Mouse (Mus musculus) forebrain, embryonic 11.5 days (tissue): ENCODE measurements around the gene Olfr1185-ps1. TPM values are rescaled to one million over a fixed set of nuclear protein-coding genes. Genes with fewer than 3 reads are reported as not detected.
"Not testable (repeated sequence)": the region's sequence is repeated elsewhere in the genome, so short reads cannot be mapped to it uniquely, and the experiment has no call there.

Experiments used
- ATAC-seq: fragments of 200-750 bp; cut with Nextera tagmentation; replicated peaks from 2 replicates; pipeline ENCODE4 v1.8.0; 2017; ENCODE audit warnings: moderate TSS enrichment; ENCODE audit not compliant: low FRiP score
- DNase-seq: peaks from one replicate; pipeline ENCODE4 v3.0.0-alpha.2; 2017; ENCODE audit warnings: low spot score
- H3K27ac ChIP-seq: fragments of 300-500 bp; sonication (generic); 2 replicates; pipeline ENCODE4 v1.5.1; 2014; ENCODE audit warnings: low read depth, low read length
- H3K27me3 ChIP-seq: fragments of 300-500 bp; sonication (generic); 2 replicates; pipeline ENCODE4 v1.6.1; 2014; ENCODE audit warnings: mild to moderate bottlenecking, low read length, mixed read lengths; ENCODE audit not compliant: control insufficient read depth, insufficient read depth
- H3K36me3 ChIP-seq: fragments of 300-500 bp; sonication (generic); 2 replicates; pipeline ENCODE4 v1.6.1; 2014; ENCODE audit warnings: mild to moderate bottlenecking, low read length, moderate library complexity, mixed read lengths; ENCODE audit not compliant: control insufficient read depth, insufficient read depth
- H3K4me1 ChIP-seq: fragments of 300-500 bp; sonication (generic); replicated peaks from 2 replicates; pipeline ENCODE4 v1.6.1; 2014; ENCODE audit warnings: low read length, mixed read lengths; ENCODE audit not compliant: control insufficient read depth, insufficient read depth
- H3K4me2 ChIP-seq: fragments of 300-500 bp; sonication (generic); 2 replicates; pipeline ENCODE4 v1.6.1; 2014; ENCODE audit warnings: low read depth, mild to moderate bottlenecking, low read length, moderate library complexity, mixed read lengths; ENCODE audit not compliant: severe bottlenecking
- H3K4me3 ChIP-seq: fragments of 300-500 bp; sonication (generic); 2 replicates; pipeline ENCODE4 v1.5.1; 2014; ENCODE audit warnings: low read depth, low read length
- H3K9ac ChIP-seq: fragments of 300-500 bp; sonication (generic); 2 replicates; pipeline ENCODE4 v1.6.1; 2014; ENCODE audit warnings: low read length
- H3K9me3 ChIP-seq: fragments of 300-500 bp; sonication (generic); 2 replicates; pipeline ENCODE4 v1.6.1; 2016; ENCODE audit warnings: low read length, mixed read lengths; ENCODE audit not compliant: control insufficient read depth
- WGBS: fragments of 180-500 bp; shearing (Covaris S2); extraction: QIAGEN DNeasy Blood & Tissue Kit; methylation state at CpG from one replicate; pipeline ENCODE4 v1.1.7; 2014; 5-methylcytosine and 5-hydroxymethylcytosine counted together
- polyA plus RNA-seq: library from polyadenylated mRNA; unstranded; fragments of >200 nt; fragmentation: Nextera tagmentation; extraction: Ambion mirVana; gene quantifications from 2 replicates; pipeline ENCODE4 v1.2.1, GENCODE M21; 2014

The Olfr1185-ps1 gene
- not detected in 2 replicates for polyA plus RNA-seq

DNA sequence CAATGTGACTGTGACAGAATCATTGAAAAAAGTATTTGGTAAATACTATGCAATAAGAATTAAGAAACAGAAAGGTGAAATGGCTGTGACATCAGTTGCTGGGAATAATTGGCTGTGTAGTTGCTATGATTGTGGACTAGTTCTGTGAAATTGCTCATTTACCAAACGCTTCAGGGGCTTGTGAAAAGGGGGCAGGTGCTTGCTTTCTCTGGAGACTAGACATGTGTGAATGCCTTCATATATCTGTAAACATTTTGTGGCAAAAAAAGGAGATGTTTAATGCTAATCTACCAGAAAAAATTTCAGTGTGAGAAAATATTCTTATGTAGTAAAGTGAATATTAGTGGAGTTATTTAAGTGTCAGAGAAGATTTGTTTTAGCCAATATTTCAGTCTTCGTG lies at the start of gene Olfr1185-ps1:
Olfr1185-ps1 (plus strand) TSS at position 301 of the 400 bp plus-strand sequence.
- Histone ChIP-seq H3K27ac (no peak within 1 kb of the TSS), H3K4me1 (no peaks in the 10 kb centered on the region), H3K9me3 (no peaks in the 10 kb centered on the region), H3K4me2 (no peak within 1 kb of the TSS), H3K27me3 (no peaks in the 10 kb centered on the region), H3K4me3 (no peak within 1 kb of the TSS), H3K9ac (no peak within 1 kb of the TSS), H3K36me3 (no peaks in the 10 kb centered on the region)
- 83% methylated on average over 2 of the region's 2 CpGs for WGBS
- ATAC-seq (no peak), DNase-seq (no peak)

DNA sequence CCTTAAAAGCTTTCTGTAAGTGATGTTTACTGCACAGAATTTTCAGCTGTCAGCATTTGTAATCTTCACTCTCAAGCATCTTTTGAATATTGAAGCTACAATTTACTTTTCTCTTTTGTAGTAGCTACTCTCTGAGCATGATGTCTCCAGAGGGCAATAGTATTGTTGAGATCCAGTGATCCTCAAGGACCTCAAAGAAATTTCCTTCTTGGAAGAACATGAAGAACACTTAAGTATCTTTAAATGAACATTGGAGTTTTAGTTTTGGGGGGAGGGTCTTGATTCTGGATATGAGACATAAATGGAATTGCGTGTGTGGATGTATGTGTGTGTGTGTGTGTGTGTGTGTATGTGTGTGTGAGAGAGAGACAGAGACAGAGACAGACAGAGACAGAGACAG lies 44.1 kb upstream of the Olfr1185-ps1 start, which contains the start of gene Gm13757:
Gm13757 (minus strand) TSS at position 101 of the 400 bp plus-strand sequence.
- WGBS: 93% methylated on average over 1 of the region's 1 CpGs
- no peaks in the 10 kb centered on the region for H3K9me3 ChIP-seq
- DNase-seq: no peak

DNA sequence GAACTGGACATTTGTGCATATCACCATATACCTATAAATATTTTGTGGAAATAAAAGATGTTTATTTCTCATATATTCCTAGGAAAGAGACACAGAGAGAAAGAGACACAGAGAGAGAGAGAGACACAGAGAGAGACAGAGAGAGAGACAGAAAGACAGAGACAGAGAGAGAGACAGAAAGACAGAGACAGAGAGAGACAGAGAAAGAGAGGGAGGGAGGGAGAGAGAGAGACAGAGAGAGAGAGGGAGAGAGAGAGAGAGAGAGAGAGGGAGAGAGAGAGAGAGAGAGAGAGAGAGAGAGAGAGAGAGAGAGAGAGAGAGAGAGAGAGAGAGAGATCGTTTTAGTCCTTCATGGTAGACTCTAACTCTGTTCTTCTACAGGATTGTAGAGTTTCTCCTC lies 38.6 kb upstream of the Olfr1185-ps1 start, which contains the start of gene Olfr1183:
Olfr1183 (plus strand) TSS at position 301 of the 400 bp plus-strand sequence.
- not testable (repeated sequence) for H3K4me3 ChIP-seq, H3K27me3 ChIP-seq, H3K9ac ChIP-seq, H3K27ac ChIP-seq, ATAC-seq, H3K9me3 ChIP-seq, H3K36me3 ChIP-seq, H3K4me1 ChIP-seq, DNase-seq, H3K4me2 ChIP-seq
- WGBS: 79% methylated on average over 1 of the region's 1 CpGs

More for the DNA sequence above, 44.1 kb upstream of the Olfr1185-ps1 start, which contains the start of gene Gm13757:
- no peak within 1 kb of the TSS for H3K9ac ChIP-seq
- no peak within 1 kb of the TSS for H3K4me2 ChIP-seq
- no peak within 1 kb of the TSS for H3K27ac ChIP-seq
- H3K27me3 ChIP-seq: no peaks in the 10 kb centered on the region
- no peaks in the 10 kb centered on the region for H3K36me3 ChIP-seq
- H3K4me3 ChIP-seq: no peak within 1 kb of the TSS
- H3K4me1 ChIP-seq: no peaks in the 10 kb centered on the region
- no peak for ATAC-seq

DNA sequence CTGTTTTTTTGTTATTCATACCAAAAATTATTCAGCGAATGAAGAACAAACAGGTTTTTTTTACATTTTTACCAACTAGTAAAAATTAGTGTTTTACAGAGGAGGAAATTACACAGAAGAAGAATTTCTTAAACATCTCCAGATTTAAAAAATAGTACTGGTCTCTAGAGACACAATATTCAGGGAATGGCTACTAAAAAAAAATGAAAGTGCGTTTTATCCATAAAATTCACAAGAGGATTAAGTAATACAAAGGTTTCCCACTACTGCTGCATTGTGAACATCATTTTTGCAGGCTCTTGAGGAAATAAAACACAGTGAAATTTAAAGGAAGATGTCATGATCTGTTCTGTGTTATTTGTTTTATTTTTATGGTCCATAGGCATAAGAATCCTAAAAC lies 9.8 kb upstream of the Olfr1185-ps1 start, which contains the start of gene Olfr1184:
Olfr1184 (plus strand) TSS at position 301 of the 400 bp plus-strand sequence.
- WGBS: 89% methylated on average over 2 of the region's 2 CpGs
- Histone ChIP-seq H3K4me1 (no peaks in the 10 kb centered on the region), H3K27me3 (no peaks in the 10 kb centered on the region), H3K4me2 (no peak within 1 kb of the TSS), H3K4me3 (no peak within 1 kb of the TSS), H3K27ac (no peak within 1 kb of the TSS), H3K36me3 (no peaks in the 10 kb centered on the region), H3K9ac (no peak within 1 kb of the TSS), H3K9me3 (no peaks in the 10 kb centered on the region)
- ATAC-seq (no peak), DNase-seq (no peak)

DNA sequence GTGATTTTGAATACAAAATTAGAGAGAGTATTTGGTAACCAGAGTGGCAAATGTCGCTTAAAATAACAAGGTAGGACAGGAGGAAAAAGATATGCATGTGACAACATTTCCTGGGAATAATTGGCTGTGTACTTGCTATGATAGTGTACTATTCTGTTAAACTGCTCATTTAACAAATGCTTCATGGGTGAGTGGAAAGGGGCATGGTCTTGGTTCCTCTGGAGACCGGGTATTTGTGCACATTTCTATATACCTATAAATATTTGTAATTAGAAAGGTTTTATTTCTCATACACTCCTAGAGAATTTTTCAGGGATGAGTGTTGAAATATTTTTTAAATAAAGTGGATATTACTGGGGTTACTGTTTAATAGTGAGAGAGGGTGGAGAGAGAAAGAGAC lies 25.1 kb downstream of the Olfr1185-ps1 start, which contains the start of gene Olfr1186:
Olfr1186 (plus strand) TSS at position 301 of the 400 bp plus-strand sequence.
- Histone ChIP-seq H3K36me3 (no peaks in the 10 kb centered on the region), H3K4me2 (no peak within 1 kb of the TSS), H3K27ac (no peak within 1 kb of the TSS), H3K4me1 (no peaks in the 10 kb centered on the region), H3K9me3 (no peaks in the 10 kb centered on the region), H3K27me3 (no peaks in the 10 kb centered on the region), H3K4me3 (no peak within 1 kb of the TSS), H3K9ac (no peak within 1 kb of the TSS)
- 89% methylated on average over 2 of the region's 2 CpGs for whole genome bisulfite sequencing
- DNase-seq (no peak), ATAC-seq (no peak)

DNA sequence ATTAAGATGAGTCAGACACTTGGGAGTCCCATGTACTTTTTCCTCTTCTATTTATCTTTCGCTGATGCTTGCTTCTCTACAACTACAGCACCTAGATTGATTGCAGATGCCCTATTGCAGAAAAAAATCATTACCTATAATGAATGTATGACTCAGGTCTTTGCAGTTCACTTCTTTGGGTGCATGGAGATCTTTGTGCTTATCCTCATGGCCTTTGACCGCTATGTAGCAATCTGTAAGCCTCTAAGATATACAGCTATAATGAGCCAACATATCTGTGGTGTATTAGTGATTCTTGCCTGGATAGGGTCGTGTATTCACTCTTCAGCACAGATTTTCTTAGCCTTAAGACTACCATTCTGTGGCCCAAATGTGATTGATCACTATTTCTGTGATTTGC lies 32.6 kb downstream of the Olfr1185-ps1 start:
- H3K9me3 ChIP-seq: no peaks in the 10 kb centered on the region
- 72% methylated on average over 3 of the region's 3 CpGs for WGBS
- DNase-seq (no peak), ATAC-seq (no peak)
- no peak overlapping the region for H3K4me3 ChIP-seq
- no peaks in the 10 kb centered on the region for H3K36me3 ChIP-seq
- H3K27ac ChIP-seq: no peak overlapping the region
- H3K4me1 ChIP-seq: no peaks in the 10 kb centered on the region
- H3K4me2 ChIP-seq: no peak overlapping the region
- no peaks in the 10 kb centered on the region for H3K27me3 ChIP-seq
- no peak overlapping the region for H3K9ac ChIP-seq

Other genes starting within 250 kb of the Olfr1185-ps1 start
- gene Olfr1173, start 213.4 kb upstream of the Olfr1185-ps1 start, polyA plus RNA-seq: not detected in 2 replicates
- not detected in 2 replicates for gene Olfr1174-ps, start 178.2 kb upstream of the Olfr1185-ps1 start, polyA plus RNA-seq
- gene Olfr1175-ps, start 166.1 kb upstream of the Olfr1185-ps1 start, polyA plus RNA-seq: not detected in 2 replicates
- gene Olfr1176, start 156.6 kb upstream of the Olfr1185-ps1 start, polyA plus RNA-seq: not detected in 2 replicates
- not detected in 2 replicates for gene Olfr1177-ps, start 146.8 kb upstream of the Olfr1185-ps1 start, polyA plus RNA-seq
- gene Olfr1178, start 106.3 kb upstream of the Olfr1185-ps1 start, polyA plus RNA-seq: not detected in 2 replicates
- not detected in 2 replicates for gene Olfr1179, start 86.9 kb upstream of the Olfr1185-ps1 start, polyA plus RNA-seq
- gene Olfr1180, start 74.2 kb upstream of the Olfr1185-ps1 start, polyA plus RNA-seq: not detected in 2 replicates
- gene Olfr1181, start 67.1 kb upstream of the Olfr1185-ps1 start, polyA plus RNA-seq: not detected in 2 replicates
- not detected in 2 replicates for gene Gm13757, start 44.2 kb upstream of the Olfr1185-ps1 start, polyA plus RNA-seq
- gene Olfr1183, start 38.5 kb upstream of the Olfr1185-ps1 start, polyA plus RNA-seq: not detected in 2 replicates
- not detected in 2 replicates for gene Olfr1184, start 9.7 kb upstream of the Olfr1185-ps1 start, polyA plus RNA-seq
- gene Olfr1186, start 25.2 kb downstream of the Olfr1185-ps1 start, polyA plus RNA-seq: not detected in 2 replicates
- not detected in 2 replicates for gene Olfr1188, start 63.6 kb downstream of the Olfr1185-ps1 start, polyA plus RNA-seq
- not detected in 2 replicates for gene Olfr1189, start 93.1 kb downstream of the Olfr1185-ps1 start, polyA plus RNA-seq
- gene Olfr1191-ps1, start 147.2 kb downstream of the Olfr1185-ps1 start, polyA plus RNA-seq: not detected in 2 replicates
- gene Olfr1192-ps1, start 155.2 kb downstream of the Olfr1185-ps1 start, polyA plus RNA-seq: not detected in 2 replicates
- not detected in 2 replicates for gene Olfr1193, start 182.3 kb downstream of the Olfr1185-ps1 start, polyA plus RNA-seq
- not detected in 2 replicates for gene Olfr1195, start 195.9 kb downstream of the Olfr1185-ps1 start, polyA plus RNA-seq
- not detected in 2 replicates for gene Olfr1196, start 211.3 kb downstream of the Olfr1185-ps1 start, polyA plus RNA-seq
- not detected in 2 replicates for gene Olfr1197, start 239.0 kb downstream of the Olfr1185-ps1 start, polyA plus RNA-seq